Mouse (Mus musculus) layer of hippocampus, adult 11-12 months (tissue): ENCODE results near the gene Olfr857.
"Not testable (repeated sequence)": the region's sequence is repeated elsewhere in the genome, so short reads cannot be mapped to it uniquely, and the experiment has no call there.

Experiments
- DNase-seq: peaks from one replicate; pipeline ENCODE4 v3.0.0; 2022; ENCODE audit warnings: low spot score

Gene Olfr857

GRCm38 (mm10) chr9:19709133-19709532, at the start of gene Olfr857:
Gene Olfr857, plus strand, starts transcription at chr9:19709433.
- no peak for DNase-seq

- no peak for DNase-seq
These were observed 19.0 kb upstream of the Olfr857 start for GRCm38 (mm10) chr9:19690281-19690680.

- no peak for DNase-seq
These were observed 17.8 kb upstream of the Olfr857 start for GRCm38 (mm10) chr9:19691426-19691825.

- DNase-seq, result no peak
These were observed 16.8 kb upstream of the Olfr857 start for GRCm38 (mm10) chr9:19692430-19692829.

- not testable (repeated sequence) for DNase-seq
These were observed 14.9 kb upstream of the Olfr857 start for GRCm38 (mm10) chr9:19694285-19694684.

- DNase-seq, result not testable (repeated sequence)
These were observed 14.3 kb upstream of the Olfr857 start for GRCm38 (mm10) chr9:19694898-19695379.

GRCm38 (mm10) chr9:19704546-19704945, 4.7 kb upstream of the Olfr857 start:
- DNase-seq, result not testable (repeated sequence)
